Mouse (Mus musculus): ENCODE measurements around the gene Csnk1g1.

Gene Csnk1g1

GRCm38 (mm10) chr9:65908394-65909300 lies at the start of gene Csnk1g1, which contains the start of gene Trip4:
Csnk1g1 (plus strand) TSS chr9:65908924.
Trip4 (minus strand) TSS chr9:65908794.
- peak; percentile 93 to 97 for DNase-seq

DNA sequence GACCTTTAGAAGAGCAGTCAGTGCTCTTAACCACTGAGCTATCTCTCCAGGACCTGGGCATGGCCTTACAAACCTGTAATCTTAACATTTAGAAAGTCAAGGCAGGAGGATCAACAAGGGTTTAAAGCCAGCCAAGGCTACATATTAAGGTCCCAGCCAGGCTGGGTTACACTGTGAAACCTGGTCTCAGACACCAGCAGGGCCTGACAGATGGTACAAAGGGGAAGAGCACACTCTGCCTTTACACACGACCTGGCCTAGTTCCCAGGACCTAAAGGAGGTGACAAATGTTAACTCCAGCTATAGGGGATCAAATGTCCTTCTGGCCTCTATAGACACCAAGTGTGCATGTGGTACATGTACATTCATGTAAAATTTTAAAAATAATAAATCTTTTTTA lies 49.1 kb upstream of the Csnk1g1 start:
- DNase-seq, result no peak

DNA sequence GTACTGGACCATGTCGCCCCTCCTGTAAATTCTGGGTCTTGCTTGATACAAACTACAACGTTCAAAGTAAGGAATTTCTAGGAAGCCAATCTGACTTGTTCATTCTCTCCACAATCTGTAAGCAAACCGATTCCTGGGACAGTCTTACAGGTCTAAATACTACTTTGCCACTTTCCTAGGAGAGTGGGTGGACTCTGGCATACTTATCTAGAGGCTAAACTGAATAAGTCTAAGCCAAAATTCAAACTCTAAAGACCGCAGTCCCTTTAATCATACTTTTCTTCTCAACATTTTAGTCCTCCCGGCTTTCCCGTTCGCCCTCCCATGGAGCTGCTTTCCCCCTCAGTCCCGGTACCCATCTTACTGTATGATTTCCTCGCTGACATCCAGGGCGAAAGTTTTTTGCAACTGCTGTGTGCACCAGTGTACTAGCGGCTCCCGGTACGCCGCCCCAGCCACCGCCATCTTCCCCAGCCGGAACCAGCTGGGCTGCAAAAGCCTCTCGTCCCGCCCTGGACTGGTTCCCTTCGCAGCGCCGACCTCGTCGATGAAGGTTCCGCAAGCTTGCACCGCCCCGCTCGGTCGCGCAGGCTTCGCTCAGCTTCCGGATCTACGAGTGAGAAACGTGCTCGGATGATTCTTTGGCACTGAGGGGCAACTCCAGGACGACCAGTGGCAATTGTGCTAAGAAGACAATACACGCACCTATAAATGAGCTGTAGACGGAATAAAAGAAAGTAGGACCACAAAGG lies 24.0 kb upstream of the Csnk1g1 start:
- DNase-seq, result peak; percentile 94 to 95

DNA sequence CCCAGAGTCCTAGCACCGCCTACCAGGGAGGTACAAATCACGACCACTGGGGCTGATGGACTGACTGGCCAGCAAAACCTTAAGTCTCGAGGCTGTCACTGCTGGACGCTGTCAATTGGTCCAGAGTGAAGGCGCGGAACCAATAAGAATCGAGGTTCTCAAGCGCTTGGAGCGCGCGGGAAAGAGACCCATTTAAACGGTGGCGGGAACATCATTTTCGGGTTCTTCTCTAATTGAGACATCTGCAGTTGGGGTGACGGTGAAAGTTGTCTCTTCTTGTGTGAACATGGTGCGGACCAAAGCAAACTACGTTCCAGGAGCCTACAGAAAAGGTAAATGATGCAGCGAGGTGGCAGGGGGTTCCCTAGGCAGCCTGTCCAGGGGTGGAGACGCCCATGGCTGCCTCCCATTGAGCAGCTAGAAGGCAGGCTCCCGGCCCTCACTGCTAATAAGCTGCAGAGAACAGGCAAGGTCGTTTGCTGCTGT lies 18.5 kb upstream of the Csnk1g1 start, which contains the start of gene Pclaf:
TSS of gene Pclaf (plus strand) at position 95 of the 486 bp plus-strand sequence.
- DNase-seq, result peak; percentile 78 to 87

GRCm38 (mm10) chr9:65891126-65891525 lies 17.6 kb upstream of the Csnk1g1 start:
- peak; percentile 3 to 4 for DNase-seq

DNA sequence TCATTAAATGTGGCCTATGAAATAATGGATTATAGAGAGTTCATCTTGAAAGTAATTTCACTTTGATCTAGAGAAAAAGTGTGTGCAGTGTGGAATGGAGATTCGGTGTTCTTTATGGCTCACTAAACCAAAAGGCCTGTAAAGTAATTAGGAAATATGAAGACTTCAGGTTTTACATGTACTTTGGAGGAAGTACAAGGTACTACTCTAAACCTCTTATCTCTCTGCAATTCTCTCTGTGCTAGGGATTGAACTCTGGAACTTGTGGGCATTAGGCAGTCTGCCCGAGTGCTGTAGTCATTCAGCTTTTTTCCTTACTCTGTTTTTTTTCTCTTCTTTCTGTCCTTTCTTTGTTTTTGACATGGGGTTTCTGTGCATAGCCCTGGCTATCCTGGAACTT lies 11.7 kb upstream of the Csnk1g1 start:
- DNase-seq, result no peak

DNA sequence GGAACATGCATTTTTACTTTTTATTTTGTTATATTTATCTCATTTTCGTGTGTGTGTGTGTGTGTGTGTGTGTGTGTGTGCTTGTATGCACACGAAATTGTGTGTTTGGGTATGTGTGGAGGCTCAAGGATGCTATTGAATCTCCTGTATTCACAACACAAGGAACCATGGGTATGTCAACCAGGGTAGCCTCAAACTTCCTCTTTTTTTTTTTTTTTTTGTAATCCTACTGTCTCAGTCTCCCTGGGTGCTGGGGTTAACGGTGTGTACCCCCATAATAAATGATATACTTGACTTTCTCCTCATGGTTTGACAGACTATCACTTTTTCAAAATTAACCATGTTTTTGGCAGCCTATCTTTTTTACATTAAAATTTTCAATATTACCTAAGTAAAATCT lies 5.8 kb upstream of the Csnk1g1 start:
- no peak for DNase-seq

DNA sequence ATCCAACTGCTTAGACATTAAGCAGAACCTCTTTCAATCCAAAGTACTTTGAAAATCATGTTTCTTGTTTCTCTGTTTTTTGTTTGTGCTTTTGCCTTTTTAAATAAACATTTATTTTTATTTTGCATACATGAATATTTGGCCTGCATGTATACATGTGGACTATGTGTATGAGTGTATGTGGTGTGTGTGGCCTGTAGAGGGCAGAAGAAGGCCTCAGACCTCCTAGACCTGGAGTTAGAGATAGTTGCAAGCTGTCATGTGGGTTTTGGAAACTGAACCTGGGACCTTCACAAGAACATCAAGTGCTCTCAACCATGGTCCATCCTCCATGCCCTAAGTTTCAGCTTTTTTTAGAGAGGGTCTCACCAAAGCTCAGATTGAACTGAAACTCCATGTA lies 5.3 kb upstream of the Csnk1g1 start:
- DNase-seq, result no peak

DNA sequence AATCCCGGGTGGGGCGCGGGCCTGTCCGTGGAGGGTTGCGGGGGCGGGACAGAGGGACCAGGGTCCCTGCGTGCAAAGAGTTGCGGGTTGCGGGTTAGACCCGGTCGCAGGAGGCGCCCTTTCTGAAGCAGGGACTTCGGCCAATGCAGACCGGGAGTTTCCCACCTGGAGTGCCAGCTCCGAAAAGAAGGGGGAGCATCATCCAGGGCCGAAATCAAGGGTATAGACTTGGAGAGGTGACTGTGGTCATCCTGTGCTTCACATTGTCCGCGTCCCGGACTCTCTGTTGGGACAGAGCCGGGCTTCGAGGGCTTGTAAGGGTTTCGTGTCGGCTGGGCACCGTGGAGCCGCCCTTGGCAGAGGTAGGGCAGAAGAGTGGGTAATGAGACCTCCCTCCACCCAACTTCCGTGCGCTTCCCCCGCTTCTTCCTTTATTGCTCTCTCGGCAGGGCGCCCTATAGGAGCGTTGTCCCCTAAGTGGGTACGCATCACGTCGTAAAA lies 627 bp downstream of the Csnk1g1 start:
- peak; percentile 69 to 80 for DNase-seq

DNA sequence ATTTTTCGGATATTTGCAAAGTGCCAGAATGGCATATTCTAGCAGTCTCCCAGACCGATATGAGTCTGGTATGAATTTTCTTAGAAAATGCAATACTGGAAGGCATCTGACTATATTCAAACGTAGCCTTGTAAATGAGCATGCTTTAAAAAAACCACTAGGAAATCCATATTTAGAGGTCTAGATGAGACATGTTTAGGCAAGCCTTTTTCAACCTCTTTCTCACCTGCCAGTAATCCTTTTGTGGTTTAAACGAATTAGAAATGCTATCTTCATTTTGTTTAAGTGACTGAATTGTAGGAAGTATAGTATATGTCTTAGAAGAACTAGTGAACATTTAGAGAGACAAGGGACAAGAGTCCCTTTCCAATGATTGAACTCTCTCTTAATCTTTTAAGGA lies 1.1 kb downstream of the Csnk1g1 start:
- DNase-seq, result no peak

- no peak for DNase-seq
These were observed 5.3 kb downstream of the Csnk1g1 start for GRCm38 (mm10) chr9:65913976-65914375.

GRCm38 (mm10) chr9:65917015-65917414 lies 8.3 kb downstream of the Csnk1g1 start:
- DNase-seq, result no peak

GRCm38 (mm10) chr9:65928456-65928855 lies 19.7 kb downstream of the Csnk1g1 start:
- DNase-seq, result no peak

DNA sequence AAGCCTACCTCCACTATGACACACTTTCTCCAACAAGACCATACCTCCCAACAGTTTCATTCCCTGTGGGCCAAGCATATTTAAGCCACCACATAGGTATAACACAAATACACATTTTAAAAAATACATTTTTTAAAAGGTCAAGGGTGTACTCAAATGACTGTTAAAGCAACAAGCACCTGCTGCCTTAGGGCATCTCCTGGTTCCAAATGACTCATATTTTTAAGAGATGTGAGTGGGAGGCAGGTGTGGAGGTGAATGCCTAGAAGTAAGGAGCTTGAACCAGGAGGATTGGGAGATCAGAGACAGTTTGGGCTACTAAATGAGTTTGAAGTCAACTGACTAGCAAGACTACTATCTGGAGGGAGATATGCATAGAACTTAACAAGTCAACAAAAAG lies 21.1 kb downstream of the Csnk1g1 start:
- DNase-seq, result no peak

DNA sequence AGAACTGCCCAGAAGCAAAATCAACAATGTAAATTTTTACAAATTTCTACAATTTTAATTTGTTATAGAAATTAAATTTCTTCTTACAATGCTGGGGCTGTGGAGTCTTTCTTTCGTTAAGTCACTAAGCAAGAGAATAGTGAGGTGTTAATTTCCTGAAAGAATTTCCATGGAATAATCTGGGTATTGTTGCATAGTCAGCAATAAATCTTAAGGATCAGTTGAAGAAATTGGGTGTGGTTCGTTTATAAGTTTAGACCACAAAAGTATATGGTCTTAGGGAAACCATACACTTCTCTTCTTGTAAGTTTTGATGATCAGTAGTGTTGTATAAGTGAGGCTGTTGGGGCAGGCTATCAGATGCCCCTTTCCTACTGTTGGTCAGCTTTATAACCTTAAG lies 28.8 kb downstream of the Csnk1g1 start:
- DNase-seq, result no peak

GRCm38 (mm10) chr9:65951082-65951587 lies 42.4 kb downstream of the Csnk1g1 start:
- DNase-seq, result peak; percentile 20 to 32

GRCm38 (mm10) chr9:65970009-65970408 lies 61.3 kb downstream of the Csnk1g1 start:
- DNase-seq, result no peak

GRCm38 (mm10) chr9:65973206-65973605 lies 64.5 kb downstream of the Csnk1g1 start:
- no peak for DNase-seq

DNA sequence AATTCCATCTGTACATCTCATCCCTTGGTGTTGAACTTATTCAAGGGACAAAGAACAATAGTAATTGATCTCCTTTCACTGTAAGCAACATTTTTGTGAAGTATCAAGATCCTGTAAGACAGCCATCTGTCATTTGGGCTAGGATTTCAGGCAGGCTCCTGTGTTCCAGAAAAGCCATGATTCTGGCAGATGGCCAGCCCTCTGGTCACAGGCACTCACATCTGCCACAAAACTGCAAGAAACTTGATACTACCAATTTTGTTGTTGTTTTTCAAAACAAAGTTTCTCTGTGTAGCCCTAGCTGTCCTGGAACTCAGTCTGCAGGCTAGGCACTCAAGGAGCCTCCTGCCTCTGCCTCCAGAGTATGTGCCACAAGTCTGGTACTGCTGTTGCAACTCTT lies 67.2 kb downstream of the Csnk1g1 start:
- DNase-seq, result peak; percentile 24 to 30

DNA sequence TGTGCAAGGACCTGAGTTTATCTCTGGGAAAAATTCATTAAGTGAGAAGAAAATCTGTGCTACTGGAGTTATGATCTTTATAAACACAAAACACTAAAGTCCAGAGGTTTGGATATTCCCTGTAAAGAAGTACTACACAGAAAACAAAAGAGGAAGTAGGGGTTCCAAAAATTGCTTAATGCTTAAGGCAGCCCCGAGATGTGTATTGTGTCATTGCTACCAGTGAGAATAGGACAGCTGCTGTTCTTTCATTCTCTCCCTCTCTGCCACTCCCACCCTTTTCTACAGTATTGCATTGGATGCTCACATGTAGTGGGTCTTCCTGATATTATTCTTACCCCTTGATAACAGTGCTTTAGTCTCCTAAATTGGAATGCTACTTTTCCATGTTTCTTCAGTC lies 74.1 kb downstream of the Csnk1g1 start:
- DNase-seq, result no peak

DNA sequence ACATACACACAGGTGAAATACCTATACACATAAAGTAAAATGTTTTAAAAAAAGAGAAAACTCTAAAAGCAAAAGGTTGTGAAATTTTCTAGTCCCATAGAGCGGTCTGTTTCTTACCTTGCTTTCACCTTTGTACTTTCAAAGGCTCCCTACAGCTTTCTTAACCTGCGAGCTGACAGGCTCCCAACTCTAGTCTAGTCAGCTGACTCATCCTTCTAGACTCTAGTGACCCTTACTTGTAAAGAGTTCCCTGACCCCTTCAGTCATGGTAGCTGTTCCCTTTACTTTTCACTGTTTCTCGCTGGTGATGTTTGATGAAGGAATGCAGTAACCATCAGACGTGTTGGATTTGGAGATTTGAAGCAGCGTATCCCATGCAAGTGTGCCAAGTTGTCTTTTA lies 78.3 kb downstream of the Csnk1g1 start:
- DNase-seq, result no peak

GRCm38 (mm10) chr9:65995603-65996376 lies 87.1 kb downstream of the Csnk1g1 start:
- no peak for DNase-seq
